21 mouse cellular contexts compared by ENCODE assay signal in the genomic region with DNA sequence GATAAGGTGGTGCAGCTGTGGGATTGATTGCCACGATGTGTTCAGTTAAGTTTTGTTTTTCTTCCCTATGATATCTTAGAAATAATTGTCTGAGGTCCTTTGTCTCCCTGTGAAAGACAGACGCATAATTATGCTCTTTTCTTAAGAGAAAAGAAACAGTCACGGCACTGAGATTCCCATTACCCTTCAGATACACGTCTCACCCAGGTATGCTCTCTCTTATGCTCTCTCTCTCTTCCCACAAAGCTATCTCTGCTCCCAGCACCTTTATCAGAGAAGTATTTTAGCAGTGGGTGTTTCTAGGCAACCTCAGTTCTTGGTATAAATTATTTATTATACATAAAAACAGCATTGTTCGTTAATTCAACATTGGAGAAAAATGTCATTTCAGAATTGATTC. TPM values are rescaled to one million over a fixed set of nuclear protein-coding genes. Genes with fewer than 3 reads are reported as not detected.
"Had no signal": no experiment of that assay in that cellular context is flagged by ENCODE, and none has a peak within 500 bp of the region (broad histone marks: within the 10 kb centered on the region; RNA-seq: fewer than 3 reads in every experiment).

No protein-coding gene starts in this region.

- H3K9me3 ChIP-seq: neural tube, embryonic 12.5 days; stomach, embryonic 15.5 days had no signal

- H3K4me2 ChIP-seq: neural tube, embryonic 12.5 days; stomach, embryonic 15.5 days had no signal

- H3K4me1 ChIP-seq: neural tube, embryonic 12.5 days; stomach, embryonic 15.5 days had no signal

- H3K27me3 ChIP-seq: neural tube, embryonic 12.5 days; stomach, embryonic 15.5 days had no signal

- DNase-seq: retina, postnatal 1 day; right cerebral cortex, adult 18-20 months; right cerebral cortex, postnatal 14 days; right cerebral cortex, postnatal 25 days; right cerebral cortex, postnatal 4 days; spleen, adult 18-20 months; thymus, adult 18-20 months; thymus, adult 2 months; thymus, postnatal 14 days; thymus, postnatal 25 days; thymus, postnatal 36 days; thymus, postnatal 4 days had no signal

- H3K4me3 ChIP-seq: neural tube, embryonic 12.5 days; stomach, embryonic 15.5 days had no signal

- H3K9ac ChIP-seq: neural tube, embryonic 12.5 days; stomach, embryonic 15.5 days had no signal

- H3K36me3 ChIP-seq: neural tube, embryonic 12.5 days; stomach, embryonic 15.5 days had no signal

- H3K27ac ChIP-seq: neural tube, embryonic 12.5 days; stomach, embryonic 15.5 days; stomach, postnatal 0 days had no signal

RNA-seq across cellular contexts. Expression of a gene that starts 11.6 kb away (rescaled TPM):
- polyA plus RNA-seq: neural tube, embryonic 11.5 days; small intestine, adult 2 months; spleen, adult 2 months; stomach, embryonic 14.5 days; stomach, embryonic 15.5 days; stomach, embryonic 16.5 days; stomach, postnatal 0 days; thymus, adult 2 months; thymus, postnatal 0 days had no signal
